Mouse (Mus musculus): ENCODE measurements around the gene Siglec1. TPM values are rescaled to one million over a fixed set of nuclear protein-coding genes. Genes with fewer than 3 reads are reported as not detected.

Siglec1 gene
- polyA plus RNA-seq, 1 experiment from 2014 or later, result 0.09 TPM

Small RNA genes lying within 50 kb of the gene (microRNA-seq; reads per million reads assigned to microRNA genes)
- gene Mir6973b, result not detected

Other genes starting within 250 kb of the Siglec1 start
- 78.6 and 79.5 TPM in 2 replicates for gene 4930402H24Rik, start 180.4 kb downstream of the Siglec1 start, polyA plus RNA-seq (2016; fragmentation: Nextera tagmentation; extraction: Ambion mirVana)
- 11.8 and 11.9 TPM in 2 replicates for gene Atrn, start 180.3 kb downstream of the Siglec1 start, polyA plus RNA-seq (2016; fragmentation: Nextera tagmentation; extraction: Ambion mirVana)
- gene Gfra4, start 43.7 kb downstream of the Siglec1 start, polyA plus RNA-seq (2016; fragmentation: Nextera tagmentation; extraction: Ambion mirVana), result 6.0 and 7.6 TPM in 2 replicates
- gene Adam33, start 23.0 kb downstream of the Siglec1 start, polyA plus RNA-seq (2016; fragmentation: Nextera tagmentation; extraction: Ambion mirVana), result 0.97 and 1.5 TPM in 2 replicates
- 4.5 and 5.2 TPM in 2 replicates for gene Hspa12b, start 40.5 kb upstream of the Siglec1 start, polyA plus RNA-seq (2016; fragmentation: Nextera tagmentation; extraction: Ambion mirVana)
- not detected in 2 replicates for gene Gm11037, start 46.7 kb upstream of the Siglec1 start, polyA plus RNA-seq (2016; fragmentation: Nextera tagmentation; extraction: Ambion mirVana)
- gene 1700037H04Rik, start 73.3 kb upstream of the Siglec1 start, polyA plus RNA-seq (2016; fragmentation: Nextera tagmentation; extraction: Ambion mirVana), result 104 TPM in 2 replicates
- gene Cenpb, start 93.3 kb upstream of the Siglec1 start, polyA plus RNA-seq (2016; fragmentation: Nextera tagmentation; extraction: Ambion mirVana), result 15.3 and 16.2 TPM in 2 replicates
- 73.1 and 81.9 TPM in 2 replicates for gene Cdc25b, start 100.2 kb upstream of the Siglec1 start, polyA plus RNA-seq (2016; fragmentation: Nextera tagmentation; extraction: Ambion mirVana)
- gene Spef1, start 100.5 kb upstream of the Siglec1 start, polyA plus RNA-seq (2016; fragmentation: Nextera tagmentation; extraction: Ambion mirVana), result 10.2 and 12.1 TPM in 2 replicates
- 29.1 and 30.0 TPM in 2 replicates for gene Ap5s1, start 120.3 kb upstream of the Siglec1 start, polyA plus RNA-seq (2016; fragmentation: Nextera tagmentation; extraction: Ambion mirVana)
- 11.3 and 13.2 TPM in 2 replicates for gene Mavs, start 147.3 kb upstream of the Siglec1 start, polyA plus RNA-seq (2016; fragmentation: Nextera tagmentation; extraction: Ambion mirVana)
- gene Pank2, start 175.7 kb upstream of the Siglec1 start, polyA plus RNA-seq (2016; fragmentation: Nextera tagmentation; extraction: Ambion mirVana), result 58.5 and 70.4 TPM in 2 replicates